Mouse (Mus musculus) frontal cortex, postnatal 14 days (tissue): ENCODE data around the gene Rnf181.

Experiments used
- DNase-seq, 2 experiments: peaks; one replicate each; pipeline ENCODE4 v3.0.0; 2022; ENCODE audit warnings: low spot score in 2 of 2

The Rnf181 gene

DNA sequence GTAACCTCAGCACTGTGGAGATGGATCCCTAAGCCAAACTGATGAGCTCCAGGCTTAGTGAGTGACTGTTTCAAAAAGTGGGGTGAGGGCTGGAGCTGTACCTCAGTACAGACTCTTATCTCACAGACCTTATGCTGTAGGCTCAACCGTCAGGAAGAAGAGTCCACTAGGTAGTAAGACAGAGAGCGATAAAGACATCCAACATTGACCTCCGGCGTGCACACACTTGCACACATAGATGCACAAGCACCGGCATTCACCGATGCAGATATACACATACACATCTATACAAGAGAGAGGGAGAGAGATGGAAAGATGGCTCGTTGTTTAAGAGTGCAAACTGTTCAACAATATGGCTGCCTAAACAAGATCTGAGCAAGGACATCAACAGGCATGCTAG, 17.2 kb upstream of the Rnf181 start:
- DNase-seq, result no peak

GRCm38 (mm10) chr6:72383142-72383820, 16.5 kb upstream of the Rnf181 start:
- no peak for DNase-seq

DNA sequence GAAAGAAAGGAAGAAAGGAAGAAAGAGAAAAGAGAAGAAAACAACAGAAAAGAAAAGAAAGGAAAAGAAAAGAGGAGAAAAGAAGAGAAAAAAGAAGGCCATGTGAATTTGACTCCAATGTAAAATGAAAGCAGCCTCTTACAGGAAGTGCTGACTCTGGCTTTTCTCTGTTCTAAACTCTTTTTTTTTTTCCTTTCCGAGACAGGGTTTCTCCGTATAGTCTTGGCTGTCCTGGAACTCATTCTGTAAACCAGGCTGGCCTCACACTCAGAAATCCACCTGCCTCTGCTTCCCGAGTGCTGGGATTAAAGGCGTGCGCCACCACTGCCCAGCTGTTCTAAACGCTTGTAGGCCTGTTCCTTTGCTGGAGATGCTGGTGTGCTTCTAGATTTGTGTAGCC, 15.7 kb upstream of the Rnf181 start:
- DNase-seq, result no peak

DNA sequence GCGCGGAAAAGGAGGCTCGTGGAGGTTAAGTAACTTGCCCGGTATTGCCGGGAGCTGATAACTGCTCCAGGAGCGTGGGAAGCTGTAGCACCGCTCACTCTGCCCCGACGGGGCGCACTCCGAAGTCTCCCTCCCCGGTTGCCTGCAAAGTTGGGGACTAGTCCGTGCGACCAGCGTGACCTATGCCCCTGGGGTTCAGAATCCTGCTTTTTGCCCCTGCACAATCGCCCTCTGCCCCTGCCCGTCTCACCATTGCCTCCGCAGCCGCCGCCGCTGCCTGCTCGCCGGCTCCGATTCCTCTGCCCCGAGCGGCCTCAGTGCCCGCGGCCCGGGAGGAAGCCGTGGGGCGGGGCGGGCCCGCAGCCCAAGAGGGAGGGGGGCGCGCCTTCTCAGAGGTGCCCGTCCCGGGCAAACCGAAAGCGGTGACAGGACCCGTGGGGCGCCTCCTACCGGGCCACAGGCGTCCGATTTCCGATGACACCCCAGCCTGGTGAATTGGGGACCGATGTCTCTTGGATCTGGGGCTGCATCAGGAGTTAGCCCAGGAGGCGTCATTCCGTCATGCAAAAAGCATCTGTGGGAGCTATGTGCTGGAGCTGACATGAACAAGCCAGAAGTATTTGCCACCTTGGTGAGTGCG, 13.5 kb upstream of the Rnf181 start, which contains the start of gene Vamp5:
Gene Vamp5 (minus strand): TSS at position 338 of the 640 bp plus-strand sequence.
- DNase-seq, result no peak

DNA sequence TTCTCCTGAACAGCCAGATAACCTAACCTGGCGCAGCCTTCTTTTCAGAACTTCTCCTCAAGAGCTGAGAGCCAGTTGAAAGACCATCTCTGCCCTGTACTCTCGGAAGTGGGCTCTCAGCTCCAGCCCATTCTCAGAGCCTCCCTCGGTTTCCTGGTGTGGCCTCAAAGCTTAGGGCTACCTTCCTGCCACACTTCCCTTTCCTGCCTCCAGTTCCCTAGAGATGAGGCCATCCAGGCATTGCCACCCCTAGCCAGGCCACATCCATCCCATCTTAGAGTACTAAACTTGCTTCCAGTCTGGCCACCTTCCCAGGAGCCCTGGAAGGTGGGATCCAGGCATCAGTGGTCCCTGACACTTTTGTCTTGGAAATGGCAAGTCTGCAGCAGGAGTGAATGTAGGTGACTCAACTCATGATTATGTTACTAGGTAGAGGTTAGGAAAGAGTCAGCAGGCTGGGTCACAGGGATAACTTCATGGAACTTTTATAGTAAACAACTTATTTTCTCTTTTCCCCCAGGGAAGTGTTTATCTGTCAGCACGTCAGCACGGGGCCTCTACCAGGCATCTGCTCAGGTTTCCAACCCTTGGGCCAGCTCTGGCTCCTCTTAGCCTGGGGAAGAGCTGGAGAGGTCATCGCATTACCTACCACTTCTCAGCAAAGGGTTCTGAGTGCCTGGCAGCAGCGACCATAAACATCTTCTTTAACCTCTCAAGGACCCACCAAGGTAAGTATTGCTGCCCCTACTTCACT, 12.8 kb upstream of the Rnf181 start:
- DNase-seq, result no peak

- no peak for DNase-seq
Measured at GRCm38 (mm10) chr6:72378510-72379234, 11.9 kb upstream of the Rnf181 start.

- DNase-seq, result no peak
Measured at GRCm38 (mm10) chr6:72374820-72375563, 8.2 kb upstream of the Rnf181 start.

- no peak for DNase-seq
Measured at GRCm38 (mm10) chr6:72374206-72374605, 7.5 kb upstream of the Rnf181 start.

- DNase-seq, result no peak
Measured at GRCm38 (mm10) chr6:72373184-72373583, 6.4 kb upstream of the Rnf181 start.

GRCm38 (mm10) chr6:72371571-72371970, 4.8 kb upstream of the Rnf181 start:
- no peak for DNase-seq

GRCm38 (mm10) chr6:72371147-72371546, 4.4 kb upstream of the Rnf181 start:
- no peak for DNase-seq

DNA sequence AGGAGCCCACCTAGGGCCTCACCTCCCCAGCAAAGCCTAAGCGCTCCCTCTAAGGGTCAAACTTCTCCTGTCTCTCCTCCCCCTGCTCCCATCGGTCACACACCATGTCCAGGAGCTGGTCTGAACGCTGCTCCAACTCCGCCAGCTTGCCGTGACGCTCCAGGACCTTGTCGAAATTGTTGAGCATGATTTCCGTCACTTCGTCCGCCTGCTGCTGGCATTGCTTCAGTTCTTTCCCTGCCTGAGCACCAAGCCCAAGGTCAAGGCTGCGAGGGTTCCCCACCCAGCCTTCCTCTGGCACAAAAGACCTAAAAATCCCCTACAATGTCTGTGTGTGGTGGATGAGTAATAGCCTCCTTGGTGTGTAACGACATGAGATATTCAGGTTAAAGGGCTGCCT, 3.3 kb upstream of the Rnf181 start:
- no peak for DNase-seq

DNA sequence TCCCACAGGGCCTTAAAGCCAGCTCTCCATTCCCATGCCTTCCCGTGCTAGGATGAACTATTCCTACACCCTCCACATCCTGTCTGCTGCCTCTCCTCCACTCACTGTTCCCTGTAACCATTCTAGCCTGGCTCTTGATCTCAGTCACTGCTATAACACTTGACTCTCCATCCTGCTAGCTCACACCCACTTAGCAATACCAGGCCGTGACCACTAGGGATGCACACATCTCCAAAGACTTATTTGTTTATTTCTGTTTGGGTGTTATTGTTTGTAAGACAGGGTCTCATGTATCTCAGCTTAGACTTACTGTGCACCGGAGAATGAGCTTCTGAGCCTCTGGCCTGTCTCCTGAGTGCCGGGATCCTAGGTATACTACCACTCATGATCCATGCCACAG, 2.8 kb upstream of the Rnf181 start:
- no peak for DNase-seq

GRCm38 (mm10) chr6:72367460-72367974, 761 bp upstream of the Rnf181 start:
- DNase-seq, result no peak

- no peak for DNase-seq
Measured at GRCm38 (mm10) chr6:72366304-72366703, 452 bp downstream of the Rnf181 start.

DNA sequence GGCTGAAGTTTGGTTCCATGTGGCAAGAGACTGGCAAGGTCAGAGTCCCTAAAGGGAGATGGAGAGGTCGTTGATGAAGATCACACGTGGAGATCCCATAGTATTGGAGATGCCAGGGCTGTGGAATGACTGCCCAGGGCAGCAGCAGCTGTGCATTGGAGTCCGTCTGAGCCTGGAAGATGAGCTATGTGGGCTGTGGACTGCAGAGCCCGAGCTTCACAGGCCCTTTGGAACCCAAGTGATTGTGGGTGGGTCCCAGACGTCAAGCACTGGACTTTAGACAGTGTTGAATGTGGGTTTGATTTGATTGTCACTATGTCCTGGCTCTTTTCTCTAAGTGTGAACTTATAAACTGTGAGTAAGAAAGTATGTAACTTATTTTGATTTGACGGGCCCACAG, 1.8 kb downstream of the Rnf181 start:
- DNase-seq, result no peak

GRCm38 (mm10) chr6:72364009-72364408, 2.7 kb downstream of the Rnf181 start:
- DNase-seq, result no peak

- peak; percentile 95 to 97 for DNase-seq
Measured at GRCm38 (mm10) chr6:72362132-72363028, 4.4 kb downstream of the Rnf181 start.

GRCm38 (mm10) chr6:72361121-72361551, 5.6 kb downstream of the Rnf181 start:
- no peak for DNase-seq

GRCm38 (mm10) chr6:72360599-72360935, 6.2 kb downstream of the Rnf181 start:
- DNase-seq, result no peak
